ENCODE assay signal across 8 mouse cellular contexts in the genomic region with DNA sequence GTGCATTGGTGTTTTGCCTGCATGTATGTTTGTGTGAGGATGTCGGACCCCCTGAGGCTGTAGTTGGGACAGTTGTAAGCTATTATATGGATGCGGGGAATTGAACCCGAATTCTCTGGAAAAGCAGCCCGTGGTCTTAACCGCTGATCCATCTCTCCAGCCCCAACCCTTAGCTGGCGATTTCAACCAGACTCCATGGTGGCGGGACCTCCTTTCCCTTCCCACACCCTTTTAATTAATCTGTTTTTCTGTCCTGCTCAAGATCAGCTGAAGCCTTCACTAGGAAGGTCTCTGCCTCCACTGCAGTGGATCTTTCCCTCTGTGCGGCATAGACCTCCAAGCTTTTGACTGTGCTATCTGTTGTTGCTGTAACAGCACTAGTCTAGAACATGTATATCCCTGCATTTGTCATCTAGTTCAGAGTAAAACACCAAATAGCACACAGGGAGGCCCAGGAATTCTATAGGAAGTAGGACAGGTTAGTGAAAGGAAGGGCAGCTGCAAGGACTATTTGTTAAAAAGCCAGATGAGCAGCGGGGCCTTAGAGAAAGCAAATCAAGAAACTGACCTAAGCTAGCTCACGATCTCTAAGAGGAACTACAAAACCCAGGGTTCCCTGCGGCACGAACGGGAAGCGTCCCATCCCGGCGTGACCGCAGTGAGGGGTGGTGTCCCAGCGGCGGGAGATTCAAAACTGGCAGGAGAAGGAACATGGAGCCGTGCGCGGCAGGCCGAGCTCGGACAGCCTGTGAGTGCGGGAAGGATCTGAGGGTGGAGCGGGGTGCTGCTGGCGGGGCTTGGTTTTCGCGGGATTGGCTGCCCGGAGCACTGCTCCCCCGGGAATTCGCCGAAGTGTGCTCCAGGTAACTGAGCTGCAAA. TPM values are rescaled to one million over a fixed set of nuclear protein-coding genes. Genes with fewer than 3 reads are reported as not detected.
DNase-seq lines count a peak whose midpoint lies in the region; ATAC-seq and TF ChIP-seq lines count a peak whose summit lies in the region.

A gene (plus strand): TSS at position 627 of the 879 bp plus-strand sequence.

- TF ChIP-seq CTCF in stomach, postnatal 0 days (IDR thresholded peaks at IDR 0.05; ENCODE audit: low read depth): 0 out of 2 replicates have a peak, but pooled peaks have one; percentile 15

- H3K4me2 ChIP-seq in forebrain, embryonic 13.5 days: peak within 1 kb of the TSS; percentile 71
- H3K4me2 ChIP-seq in liver, embryonic 16.5 days (ENCODE audit: low read depth, low read length): peak within 1 kb of the TSS; percentile 73
- peak within 1 kb of the TSS; percentile 91 for H3K4me2 ChIP-seq in neural tube, embryonic 12.5 days (replicated peaks)
- peak within 1 kb of the TSS; percentile 78 for H3K4me2 ChIP-seq in stomach, postnatal 0 days (replicated peaks; ENCODE audit: low read depth)

- 20% methylated on average over 33 of the region's 33 CpGs for WGBS in forebrain, embryonic 13.5 days
- 20% methylated on average over 33 of the region's 33 CpGs for WGBS in large intestine, adult 2 months
- WGBS in liver, embryonic 16.5 days (ENCODE audit: insufficient replicate concordance): 16% methylated on average over 33 of the region's 33 CpGs
- WGBS in neural tube, embryonic 12.5 days: 21% methylated on average over 33 of the region's 33 CpGs
- WGBS in stomach, postnatal 0 days: 20% methylated on average over 32 of the region's 33 CpGs

- ATAC-seq in cerebellum, adult (ENCODE audit: insufficient number of reproducible peaks, low FRiP score, low TSS enrichment): peak; percentile 93
- ATAC-seq in forebrain, embryonic 13.5 days: peak; percentile 93
- peak; percentile 84 for ATAC-seq in liver, embryonic 16.5 days (ENCODE audit: low read depth)
- ATAC-seq in neural tube, embryonic 12.5 days (ENCODE audit: low FRiP score, low read depth): peak; percentile 88
- ATAC-seq in stomach, postnatal 0 days (ENCODE audit: low FRiP score, low TSS enrichment): peak; percentile 87

- no peak within 1 kb of the TSS for H3K27ac ChIP-seq in forebrain, embryonic 13.5 days
- no peak within 1 kb of the TSS; the same call in 1 of the 2 replicates for H3K27ac ChIP-seq in liver, embryonic 16.5 days (ENCODE audit: low read length)
- no peak within 1 kb of the TSS for H3K27ac ChIP-seq in neural tube, embryonic 12.5 days
- H3K27ac ChIP-seq in stomach, postnatal 0 days (replicated peaks): 0 out of 2 replicates have a peak within 1 kb of the TSS, but pooled peaks have one; percentile 35

- H3K4me1 ChIP-seq in forebrain, embryonic 13.5 days: peaks cover 15% of the 10 kb centered on the region
- H3K4me1 ChIP-seq in liver, embryonic 16.5 days (ENCODE audit: control insufficient read depth, low read depth, low read length): peaks cover 11% of the 10 kb centered on the region
- peaks cover 13% of the 10 kb centered on the region for H3K4me1 ChIP-seq in neural tube, embryonic 12.5 days
- H3K4me1 ChIP-seq in stomach, postnatal 0 days (replicated peaks; ENCODE audit: control insufficient read depth, insufficient read depth): no peaks in the 10 kb centered on the region

- peak within 1 kb of the TSS; percentile 60 for H3K9ac ChIP-seq in forebrain, embryonic 13.5 days
- H3K9ac ChIP-seq in liver, embryonic 16.5 days (ENCODE audit: low read depth, low read length): peak within 1 kb of the TSS; percentile 75
- peak within 1 kb of the TSS; percentile 55 for H3K9ac ChIP-seq in neural tube, embryonic 12.5 days
- peak within 1 kb of the TSS; percentile 49 for H3K9ac ChIP-seq in stomach, postnatal 0 days (ENCODE audit: low read length)

- no peaks in the 10 kb centered on the region for H3K9me3 ChIP-seq in forebrain, embryonic 13.5 days (replicated peaks)
- no peaks in the 10 kb centered on the region for H3K9me3 ChIP-seq in liver, embryonic 16.5 days (replicated peaks; ENCODE audit: control insufficient read depth, low read length)
- no peaks in the 10 kb centered on the region for H3K9me3 ChIP-seq in neural tube, embryonic 12.5 days
- H3K9me3 ChIP-seq in stomach, postnatal 0 days (ENCODE audit: control insufficient read depth, low read length): no peaks in the 10 kb centered on the region

- no peaks in the 10 kb centered on the region for H3K27me3 ChIP-seq in forebrain, embryonic 13.5 days
- H3K27me3 ChIP-seq in liver, embryonic 16.5 days (ENCODE audit: control insufficient read depth, insufficient read depth, low read depth, low read length): no peaks in the 10 kb centered on the region
- no peaks in the 10 kb centered on the region for H3K27me3 ChIP-seq in neural tube, embryonic 12.5 days (replicated peaks)
- H3K27me3 ChIP-seq in stomach, postnatal 0 days (ENCODE audit: control insufficient read depth, insufficient read depth, low read length): no peaks in the 10 kb centered on the region

- intact Hi-C loops in heart, postnatal 10 days (cut with DNase I): no loop called here

- peak within 1 kb of the TSS; percentile 56 for H3K4me3 ChIP-seq in forebrain, embryonic 13.5 days
- H3K4me3 ChIP-seq in liver, embryonic 16.5 days (ENCODE audit: low read depth, low read length): peak within 1 kb of the TSS; percentile 80
- H3K4me3 ChIP-seq in neural tube, embryonic 12.5 days: peak within 1 kb of the TSS; percentile 63
- peak within 1 kb of the TSS; percentile 52 for H3K4me3 ChIP-seq in stomach, postnatal 0 days (ENCODE audit: low read depth, low read length)

- peak; percentile 84 for DNase-seq in ES-CJ7 (ENCODE audit: low read depth, low spot score)
- DNase-seq in heart, postnatal 10 days: peak; percentile 91 to 95
- DNase-seq in large intestine, adult 2 months (ENCODE audit: low read depth, low spot score): peak; percentile 84
- DNase-seq in stomach, postnatal 0 days (ENCODE audit: low spot score): peak; percentile 92

- TF ChIP-seq EP300 in stomach, postnatal 0 days (optimal IDR thresholded peaks at IDR 0.05): no peak

- H3K36me3 ChIP-seq in forebrain, embryonic 13.5 days (ENCODE audit: poor library complexity, severe bottlenecking): peaks cover 16% of the 10 kb centered on the region; the same call in 1 of the 2 replicates
- H3K36me3 ChIP-seq in liver, embryonic 16.5 days (ENCODE audit: control insufficient read depth, insufficient read depth): peaks cover 6% of the 10 kb centered on the region; the same call in 1 of the 2 replicates
- peaks cover 5% of the 10 kb centered on the region for H3K36me3 ChIP-seq in neural tube, embryonic 12.5 days
- no peaks in the 10 kb centered on the region for H3K36me3 ChIP-seq in stomach, postnatal 0 days (ENCODE audit: control insufficient read depth, insufficient read depth, low read length)

RNA-seq across cellular contexts. Expression of the gene that starts here (rescaled TPM):
- 13.8 and 15.3 TPM in 2 replicates for polyA plus RNA-seq in forebrain, embryonic 13.5 days (2015; fragmentation: Nextera tagmentation; extraction: Ambion mirVana)
- 10 to 100 TPM; 15.6 to 19.3 TPM for total RNA-seq in heart, postnatal 10 days (2021)
- polyA plus RNA-seq in large intestine, adult 2 months (2012; rRNA removed): 14.3 and 18.7 TPM in 2 replicates
- polyA plus RNA-seq in liver, embryonic 16.5 days (2015; fragmentation: Nextera tagmentation; extraction: Ambion mirVana): 7.3 and 7.6 TPM in 2 replicates
- polyA plus RNA-seq in neural tube, embryonic 12.5 days (2016; fragmentation: Nextera tagmentation; extraction: Ambion mirVana): 14.1 and 14.3 TPM in 2 replicates
- 3.8 and 4.5 TPM in 2 replicates for polyA plus RNA-seq in stomach, postnatal 0 days (2015; fragmentation: Nextera tagmentation; extraction: Ambion mirVana)
